Mouse (Mus musculus): ENCODE measurements around the gene Clec3a. TPM values are rescaled to one million over a fixed set of nuclear protein-coding genes. Genes with fewer than 3 reads are reported as not detected.

The Clec3a gene
- not detected for total RNA-seq (2021)

DNA sequence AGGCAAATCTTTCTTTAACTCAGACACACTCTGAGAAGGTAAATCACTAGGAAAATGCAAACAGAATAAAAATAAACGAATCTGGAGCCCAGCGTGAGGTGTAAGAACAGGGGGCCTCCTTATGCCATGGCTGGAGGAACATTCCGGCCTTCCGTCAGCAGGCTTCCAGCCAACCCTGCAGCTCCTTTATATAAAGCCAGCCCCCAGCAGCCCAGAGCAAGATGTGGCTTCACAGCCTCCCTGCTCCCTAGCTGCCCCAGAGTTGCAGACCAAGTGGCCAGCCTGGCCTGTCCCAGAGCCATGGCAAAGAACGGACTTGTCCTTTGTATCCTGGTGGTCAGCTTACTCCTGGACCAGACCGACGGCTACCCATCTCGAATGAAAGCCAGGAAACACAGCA lies at the start of gene Clec3a:
TSS of gene Clec3a (plus strand) at position 301 of the 400 bp plus-strand sequence.
- intact Hi-C loops (cut with DNase I): no loop called here
- DNase-seq (ENCODE audit: extremely low spot score in 1 of 2, low spot score in 2 of 2): no peak

DNA sequence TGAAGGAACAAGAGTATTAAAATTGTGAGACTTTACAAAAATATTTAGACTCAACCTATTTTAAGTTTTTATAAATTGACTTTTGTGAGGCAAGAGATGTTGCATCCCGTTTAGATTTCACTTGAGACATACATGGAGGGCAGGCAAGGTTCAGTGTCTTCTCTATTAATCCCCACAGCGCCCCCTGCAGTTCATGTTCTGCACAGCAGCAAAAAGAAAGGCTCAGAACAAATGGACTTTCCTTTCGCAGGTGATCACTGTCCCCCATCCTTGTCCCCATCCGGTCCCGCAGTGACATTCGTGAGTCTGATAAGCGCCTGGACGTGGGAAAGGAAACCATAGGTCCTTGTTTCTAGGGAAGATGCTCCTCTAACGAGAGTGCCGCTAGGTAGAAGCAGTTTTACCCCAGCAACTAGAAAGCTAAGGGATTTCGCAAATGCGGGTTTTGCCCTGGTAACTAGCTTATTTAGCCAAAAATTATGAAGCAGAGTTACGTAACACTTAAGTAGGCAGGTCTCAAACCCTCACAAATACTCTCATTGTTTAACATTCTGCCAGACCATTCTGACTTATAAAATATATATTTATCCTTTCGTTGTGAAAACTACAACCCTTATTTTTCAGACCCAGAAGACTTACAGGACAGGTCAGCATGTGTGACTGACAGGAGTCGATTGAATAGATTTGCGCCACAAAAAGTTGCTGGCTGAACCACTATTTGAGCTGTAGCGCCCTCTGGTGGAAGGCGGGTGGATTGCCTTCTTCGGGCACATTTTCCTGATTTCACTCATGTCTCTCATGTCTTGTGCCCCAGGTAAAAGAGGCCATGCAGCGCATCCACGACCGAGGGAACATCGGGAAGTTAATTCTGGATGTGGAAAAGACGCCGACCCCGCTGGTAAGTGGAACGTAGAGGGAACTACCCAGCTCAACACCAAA lies 48.6 kb upstream of the Clec3a start:
- peak; percentile 64 to 75 for DNase-seq (ENCODE audit: extremely low spot score in 1 of 2, low spot score in 2 of 2)
- intact Hi-C loops (cut with DNase I): loop anchor here (1.0 to 5.0 kb wide), 3 partner anchors 167 to 705 kb away; no protein-coding TSS in a partner anchor

GRCm38 (mm10) chr8:114374390-114374789 lies 43.5 kb upstream of the Clec3a start:
- intact Hi-C loops (cut with DNase I): no loop called here

GRCm38 (mm10) chr8:114384189-114384588 lies 33.7 kb upstream of the Clec3a start:
- DNase-seq (ENCODE audit: extremely low spot score in 1 of 2, low spot score in 2 of 2): no peak
- intact Hi-C loops (cut with DNase I): no loop called here

More at GRCm38 (mm10) chr8:114374390-114374789, 43.5 kb upstream of the Clec3a start:
- no peak for DNase-seq (ENCODE audit: extremely low spot score in 1 of 2, low spot score in 2 of 2)

- intact Hi-C loops (cut with DNase I): no loop called here
- no peak for DNase-seq (ENCODE audit: extremely low spot score in 1 of 2, low spot score in 2 of 2)
Measured at GRCm38 (mm10) chr8:114387494-114387893, 30.4 kb upstream of the Clec3a start.

DNA sequence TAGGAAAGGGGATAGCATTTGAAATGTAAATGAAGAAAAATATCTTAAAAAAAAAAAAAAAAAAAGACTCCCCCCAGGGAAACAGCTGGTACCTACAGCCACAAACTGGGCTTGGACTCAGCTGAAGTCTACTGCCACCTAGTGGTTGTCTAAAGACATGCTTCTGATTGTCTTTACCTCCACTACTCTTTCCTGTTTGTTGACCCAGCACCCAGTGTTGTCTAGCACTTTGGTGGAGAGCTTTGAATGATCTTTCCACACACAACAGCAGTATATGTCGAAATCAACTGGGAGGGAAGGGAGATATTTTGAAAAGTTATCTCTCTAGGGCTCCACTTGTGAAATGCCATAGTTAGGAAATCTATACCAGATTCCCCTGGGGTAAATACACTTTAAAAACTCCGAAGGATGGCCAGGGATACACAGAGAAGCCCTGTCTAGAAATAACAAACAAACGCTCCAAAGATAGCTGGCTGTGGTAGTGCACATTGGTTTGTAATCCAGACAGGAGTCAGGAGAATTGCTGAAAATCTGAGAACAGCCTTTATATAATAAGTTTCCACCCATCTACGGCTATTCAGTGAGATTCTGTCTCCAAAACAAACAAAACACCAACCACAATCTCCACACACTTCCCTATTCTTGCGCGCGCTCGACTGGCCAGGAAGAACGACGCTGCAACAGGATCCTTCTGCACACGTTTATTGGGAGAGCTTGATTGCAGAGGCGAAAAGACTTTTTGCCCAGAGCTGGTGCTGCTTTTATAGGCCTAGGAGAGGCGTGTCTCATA lies 27.2 kb upstream of the Clec3a start:
- intact Hi-C loops (cut with DNase I): no loop called here
- DNase-seq (ENCODE audit: extremely low spot score in 1 of 2, low spot score in 2 of 2): no peak

DNA sequence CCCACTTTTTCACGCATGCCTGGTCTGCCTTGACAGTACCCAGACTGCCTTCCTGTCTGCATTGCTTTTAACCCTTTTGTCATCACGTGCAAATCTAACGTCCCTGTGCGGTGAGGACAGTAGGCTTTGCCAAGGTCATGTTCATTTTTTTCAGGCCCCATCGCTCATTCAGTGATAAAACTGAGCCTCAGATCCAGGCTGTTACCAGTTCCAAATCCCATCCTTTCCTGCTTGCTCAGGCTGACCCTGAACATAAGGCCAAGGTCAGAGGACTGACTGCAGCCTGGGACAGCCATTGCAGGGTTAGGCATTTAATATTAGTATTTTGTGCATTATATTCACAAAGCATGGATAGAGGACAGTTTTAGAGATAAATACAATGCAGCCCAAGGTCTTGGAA lies 19.6 kb upstream of the Clec3a start:
- DNase-seq (ENCODE audit: extremely low spot score in 1 of 2, low spot score in 2 of 2): no peak
- intact Hi-C loops (cut with DNase I): no loop called here

DNA sequence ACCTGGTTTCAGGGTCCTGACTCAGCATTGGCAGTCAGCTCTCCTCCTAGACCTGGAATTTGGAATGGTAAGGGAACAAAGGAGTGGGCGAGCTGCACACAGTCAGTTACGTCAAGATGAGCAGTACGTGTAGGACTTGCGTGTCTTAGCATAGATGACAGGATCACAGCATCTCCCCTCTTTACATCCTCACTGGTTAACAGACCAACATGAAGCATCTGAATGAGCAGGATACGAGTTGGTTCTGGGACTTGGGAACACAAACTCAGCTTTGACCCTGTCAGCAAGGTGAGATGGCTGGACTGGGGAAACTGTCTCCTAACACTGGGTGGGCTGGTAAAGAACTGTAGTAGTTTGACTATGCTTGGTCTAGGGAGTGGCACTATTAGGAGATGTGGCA lies 18.6 kb upstream of the Clec3a start:
- no peak for DNase-seq (ENCODE audit: extremely low spot score in 1 of 2, low spot score in 2 of 2)
- intact Hi-C loops (cut with DNase I): no loop called here

- intact Hi-C loops (cut with DNase I): no loop called here
- no peak for DNase-seq (ENCODE audit: extremely low spot score in 1 of 2, low spot score in 2 of 2)
Measured at GRCm38 (mm10) chr8:114401679-114402078, 16.2 kb upstream of the Clec3a start.

DNA sequence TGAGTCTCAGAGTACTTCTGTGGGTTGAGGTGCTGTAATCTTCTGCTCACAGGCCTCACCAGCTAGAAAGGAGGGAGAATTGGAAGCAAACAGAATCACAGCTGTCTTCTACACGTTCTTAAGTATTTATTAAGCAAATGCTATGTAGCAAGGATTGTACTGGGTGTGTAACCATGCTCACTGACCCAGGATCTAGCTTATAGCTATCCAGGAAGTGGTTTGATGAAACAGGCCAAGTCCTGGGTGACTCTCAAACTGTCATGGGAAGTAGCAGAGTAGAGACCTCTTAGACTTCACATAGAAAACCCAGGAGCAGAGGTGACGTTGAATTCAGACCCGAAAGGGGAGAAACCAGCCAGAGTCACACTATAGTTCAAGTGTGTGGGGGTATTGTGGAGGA lies 6.5 kb upstream of the Clec3a start:
- intact Hi-C loops (cut with DNase I): no loop called here

DNA sequence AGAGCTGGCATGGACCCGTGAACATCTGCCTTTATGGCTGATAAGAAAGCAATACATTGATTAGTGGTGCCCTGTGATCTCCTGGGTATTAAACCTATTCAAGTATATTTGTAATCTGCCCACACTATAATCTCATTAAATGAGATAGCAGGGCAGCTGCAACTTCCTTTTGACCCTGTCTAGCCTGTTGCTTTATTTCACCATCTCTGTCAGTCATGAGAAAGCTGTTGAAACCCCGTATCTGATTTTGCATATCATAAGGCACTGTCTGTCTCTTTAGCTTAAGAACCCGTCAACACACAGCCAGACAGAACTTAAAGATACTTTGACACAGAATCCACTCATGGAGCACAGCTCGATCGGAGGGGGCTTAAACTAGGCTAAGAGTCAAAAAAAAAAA lies 600 bp downstream of the Clec3a start:
- intact Hi-C loops (cut with DNase I): no loop called here
- DNase-seq (ENCODE audit: extremely low spot score in 1 of 2, low spot score in 2 of 2): no peak

More for the DNA sequence above, 6.5 kb upstream of the Clec3a start:
- no peak for DNase-seq (ENCODE audit: extremely low spot score in 1 of 2, low spot score in 2 of 2)

GRCm38 (mm10) chr8:114418904-114419303 lies 1.0 kb downstream of the Clec3a start:
- intact Hi-C loops (cut with DNase I): no loop called here
- no peak for DNase-seq (ENCODE audit: extremely low spot score in 1 of 2, low spot score in 2 of 2)

- intact Hi-C loops (cut with DNase I): no loop called here
- no peak for DNase-seq (ENCODE audit: extremely low spot score in 1 of 2, low spot score in 2 of 2)
Measured at GRCm38 (mm10) chr8:114421544-114421943, 3.7 kb downstream of the Clec3a start.

DNA sequence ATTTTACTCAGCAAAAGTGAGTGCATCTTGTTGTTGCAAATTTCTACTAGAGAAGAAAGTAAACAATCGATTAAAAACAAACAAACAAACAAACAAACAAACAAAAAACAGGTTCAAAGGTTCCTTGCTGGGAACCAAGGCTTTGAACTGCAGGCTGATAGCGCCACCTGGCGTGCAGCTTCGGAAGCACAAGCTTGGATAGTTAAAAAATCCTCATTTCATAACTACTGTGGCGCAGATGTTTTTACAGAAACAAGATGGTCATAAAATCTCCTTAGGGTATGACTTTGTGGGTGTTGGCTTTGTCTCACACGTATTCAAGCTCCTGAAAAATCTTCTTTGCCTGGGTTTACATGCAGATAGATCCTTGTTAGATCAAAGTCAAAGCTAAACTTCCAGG lies 20.4 kb downstream of the Clec3a start:
- intact Hi-C loops (cut with DNase I): loop anchor here (2.0 kb wide), 3 partner anchors 357 to 773 kb away; no protein-coding TSS in a partner anchor
- peak; percentile 46 to 56 for DNase-seq (ENCODE audit: extremely low spot score in 1 of 2, low spot score in 2 of 2)

DNA sequence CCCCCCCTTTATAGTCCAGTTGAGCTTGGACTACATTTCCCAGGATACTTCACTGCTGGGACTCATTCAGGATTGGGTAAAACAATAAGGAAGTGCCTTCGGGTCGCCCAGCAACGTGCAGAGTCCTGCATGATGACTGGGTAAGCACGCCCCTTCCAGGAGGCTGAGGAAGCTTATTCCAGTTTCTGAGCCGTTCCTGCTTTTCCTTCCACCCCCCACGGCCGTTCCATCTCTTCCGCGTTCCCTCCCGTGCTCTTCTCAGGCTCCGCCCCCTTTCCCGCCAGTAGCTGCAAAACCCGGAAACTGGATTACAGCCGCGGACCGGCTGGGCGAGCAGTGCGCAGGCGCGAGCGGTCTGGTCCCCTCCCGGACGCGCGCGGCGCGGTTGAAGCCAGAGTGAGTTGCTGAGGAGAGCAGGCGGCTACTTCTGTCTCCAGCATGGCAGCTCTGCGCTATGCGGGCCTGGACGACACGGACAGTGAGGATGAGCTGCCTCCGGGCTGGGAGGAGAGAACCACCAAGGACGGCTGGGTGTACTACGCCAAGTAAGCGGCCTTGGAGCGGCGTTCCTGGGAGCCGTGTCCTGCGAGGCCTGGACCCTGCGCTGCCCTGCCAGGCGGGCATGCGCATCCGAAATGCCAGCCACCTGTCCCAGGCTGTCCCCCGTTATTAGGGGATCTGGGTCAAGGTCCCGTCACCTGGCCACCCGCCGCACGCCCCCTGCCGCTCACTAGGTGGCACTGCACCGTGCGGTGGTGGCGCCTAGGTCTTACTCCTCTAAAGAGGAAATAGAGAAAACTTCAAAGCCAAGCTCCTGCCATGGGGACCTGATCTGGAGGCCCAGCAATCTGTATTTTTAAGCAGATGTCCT lies 21.7 kb downstream of the Clec3a start, which contains the start of gene Wwox:
TSS of gene Wwox (plus strand) at position 322 of the 871 bp plus-strand sequence.
- peak; percentile 98 to 99 for DNase-seq (ENCODE audit: extremely low spot score in 1 of 2, low spot score in 2 of 2)
- intact Hi-C loops (cut with DNase I): loop anchor here (2.0 to 10.0 kb wide), 4 partner anchors 359 to 1925 kb away; no protein-coding TSS in a partner anchor

DNA sequence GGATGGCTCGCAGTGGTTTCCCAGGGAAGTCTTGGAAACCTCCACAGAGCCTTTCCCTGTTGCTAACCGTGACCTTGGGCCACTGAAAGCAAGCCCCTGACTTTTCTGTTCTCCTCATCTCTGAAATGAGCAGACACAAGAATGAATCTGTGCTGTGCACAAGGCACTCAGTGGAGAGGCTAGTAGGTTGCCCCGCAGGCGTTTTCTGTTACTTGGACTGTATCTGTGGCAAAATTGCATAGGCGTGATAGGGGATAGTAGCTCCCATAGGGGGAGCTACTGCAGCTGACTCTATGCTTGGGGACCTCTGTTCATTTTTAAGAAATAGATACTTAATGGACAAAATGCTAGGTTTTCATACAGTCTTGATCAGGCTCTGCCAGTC lies 22.3 kb downstream of the Clec3a start:
- DNase-seq (ENCODE audit: extremely low spot score in 1 of 2, low spot score in 2 of 2): no peak
- intact Hi-C loops (cut with DNase I): loop anchor here (10.0 kb wide), 1 partner anchor 1925 kb away; no protein-coding TSS in a partner anchor

- DNase-seq (ENCODE audit: extremely low spot score in 1 of 2, low spot score in 2 of 2): no peak
- intact Hi-C loops (cut with DNase I): loop anchor here (10.0 kb wide), 1 partner anchor 1923 kb away; no protein-coding TSS in a partner anchor
Measured at GRCm38 (mm10) chr8:114441616-114442015, 23.7 kb downstream of the Clec3a start.

GRCm38 (mm10) chr8:114446884-114447283 lies 29.0 kb downstream of the Clec3a start:
- intact Hi-C loops (cut with DNase I): loop anchor here (10.0 kb wide), 1 partner anchor 1918 kb away; no protein-coding TSS in a partner anchor
- DNase-seq (ENCODE audit: extremely low spot score in 1 of 2, low spot score in 2 of 2): no peak
